Mouse (Mus musculus): ENCODE results near the gene Prdm11. TPM values are rescaled to one million over a fixed set of nuclear protein-coding genes. Genes with fewer than 3 reads are reported as not detected.

Prdm11 gene
- polyA plus RNA-seq (2014; fragmentation: Nextera tagmentation; extraction: Ambion mirVana) = 4.6 and 4.8 TPM in 2 replicates

DNA sequence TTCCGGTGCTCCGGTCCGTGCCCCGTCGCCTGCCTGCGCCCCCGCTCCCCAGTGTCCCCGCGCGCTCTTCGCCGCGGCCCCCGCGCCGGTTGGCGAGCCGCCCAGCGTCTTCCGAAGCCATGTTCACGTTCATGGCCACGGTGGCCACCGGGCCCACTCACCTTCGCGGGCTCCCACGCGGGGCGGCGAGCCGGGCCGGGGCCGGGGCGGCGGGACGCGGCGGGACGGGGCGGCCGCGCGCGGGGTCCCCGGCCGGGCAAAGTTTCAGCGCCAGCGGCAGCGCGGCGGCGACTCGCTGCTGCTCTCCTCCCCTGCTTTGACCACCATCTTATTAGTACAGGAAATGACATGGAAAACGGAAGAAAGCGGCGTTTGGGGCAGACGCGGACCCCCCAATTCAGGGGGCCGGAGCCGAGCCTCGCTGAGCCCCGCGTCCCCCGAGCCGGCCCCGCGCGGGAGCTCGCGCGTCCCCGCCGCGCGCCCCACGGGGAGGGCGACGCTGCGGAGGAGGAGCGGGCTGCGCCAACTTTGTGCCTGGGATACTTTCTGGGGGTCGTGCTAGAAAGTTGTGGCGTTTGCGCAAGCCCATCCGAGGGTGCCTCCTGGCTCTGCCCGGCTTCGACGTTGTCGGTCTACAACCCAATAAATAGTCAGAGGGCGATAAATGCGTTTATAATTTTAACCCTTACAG is at the start of gene Prdm11:
TSS of gene Prdm11 (minus strand) at position 350 of the 691 bp plus-strand sequence.
- peak within 1 kb of the TSS; percentile 98 for H3K27ac ChIP-seq (replicated peaks; ENCODE audit: low read depth, low read length)
- H3K36me3 ChIP-seq (ENCODE audit: control insufficient read depth, insufficient read depth, low read length) = no peaks in the 10 kb centered on the region
- H3K4me1 ChIP-seq (ENCODE audit: control insufficient read depth, insufficient read depth, low read length) = peaks cover 26% of the 10 kb centered on the region
- no peaks in the 10 kb centered on the region for H3K9me3 ChIP-seq (ENCODE audit: control insufficient read depth, low read length)
- H3K9ac ChIP-seq (ENCODE audit: low read depth, low read length) = peak within 1 kb of the TSS; percentile 96
- under 1% methylated on average over 24 of the region's 90 CpGs for WGBS
- ATAC-seq (ENCODE audit: low read depth) = peak; percentile 38
- peak within 1 kb of the TSS; percentile 57 for H3K4me2 ChIP-seq (ENCODE audit: low read depth, low read length)
- no peaks in the 10 kb centered on the region for H3K27me3 ChIP-seq (replicated peaks; ENCODE audit: control insufficient read depth, insufficient read depth, low read length)
- DNase-seq (ENCODE audit: low spot score) = peak; percentile 72
- peak within 1 kb of the TSS; percentile 72 for H3K4me3 ChIP-seq (ENCODE audit: low read depth, low read length)

DNA sequence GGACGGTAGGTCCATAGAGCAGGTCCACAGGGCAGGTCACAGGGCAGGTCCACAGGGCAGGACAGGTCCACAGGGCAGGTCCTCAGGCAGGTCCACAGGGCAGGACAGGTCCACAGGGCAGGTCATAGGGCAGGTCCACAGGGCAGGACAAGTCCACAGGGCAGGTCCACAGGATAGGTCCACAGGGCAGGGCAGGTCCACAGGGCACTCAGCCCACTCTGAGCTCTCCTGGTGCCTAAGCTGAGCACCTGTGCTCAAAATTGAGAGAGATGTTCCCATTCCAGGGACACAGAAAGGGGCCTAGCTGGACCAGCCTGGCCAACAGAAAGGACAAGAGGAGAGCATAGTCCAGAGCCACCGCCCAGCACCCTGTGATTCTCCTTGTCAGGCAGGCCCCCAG is 46.4 kb upstream of the Prdm11 start:
- no peak overlapping the region for H3K9ac ChIP-seq (ENCODE audit: low read depth, low read length)
- no peaks in the 10 kb centered on the region for H3K36me3 ChIP-seq (ENCODE audit: control insufficient read depth, insufficient read depth, low read length)
- ATAC-seq (ENCODE audit: low read depth) (no peak), DNase-seq (ENCODE audit: low spot score) (no peak)
- no peak overlapping the region for H3K27ac ChIP-seq (replicated peaks; ENCODE audit: low read depth, low read length)
- H3K9me3 ChIP-seq (ENCODE audit: control insufficient read depth, low read length) = no peaks in the 10 kb centered on the region
- no peak overlapping the region for H3K4me3 ChIP-seq (ENCODE audit: low read depth, low read length)
- WGBS = 80% methylated on average over 2 of the region's 2 CpGs
- H3K4me1 ChIP-seq (ENCODE audit: control insufficient read depth, insufficient read depth, low read length) = no peaks in the 10 kb centered on the region
- no peaks in the 10 kb centered on the region for H3K27me3 ChIP-seq (replicated peaks; ENCODE audit: control insufficient read depth, insufficient read depth, low read length)
- H3K4me2 ChIP-seq (ENCODE audit: low read depth, low read length) = no peak overlapping the region

DNA sequence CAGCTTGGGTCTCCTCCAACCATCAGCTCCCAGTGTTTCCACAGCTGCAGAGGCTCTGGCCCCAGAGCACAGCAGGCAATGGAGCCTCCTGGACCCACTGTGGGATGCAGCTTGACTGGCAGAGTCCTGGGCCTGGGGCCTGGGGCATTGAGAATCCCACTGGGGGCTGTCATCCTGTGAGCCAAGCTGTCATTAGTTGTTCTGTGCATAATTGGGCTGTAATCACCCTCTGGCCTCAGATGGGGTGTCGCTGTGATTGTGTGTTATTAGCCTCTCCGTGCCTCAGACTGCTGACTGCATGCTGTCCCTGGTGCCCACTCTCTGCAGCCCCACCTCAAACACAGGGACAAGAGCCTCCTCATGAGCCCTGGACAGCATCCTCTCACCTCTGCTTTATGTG is 45.7 kb upstream of the Prdm11 start:
- 30% methylated on average over 2 of the region's 2 CpGs for WGBS
- no peak for DNase-seq (ENCODE audit: low spot score)

DNA sequence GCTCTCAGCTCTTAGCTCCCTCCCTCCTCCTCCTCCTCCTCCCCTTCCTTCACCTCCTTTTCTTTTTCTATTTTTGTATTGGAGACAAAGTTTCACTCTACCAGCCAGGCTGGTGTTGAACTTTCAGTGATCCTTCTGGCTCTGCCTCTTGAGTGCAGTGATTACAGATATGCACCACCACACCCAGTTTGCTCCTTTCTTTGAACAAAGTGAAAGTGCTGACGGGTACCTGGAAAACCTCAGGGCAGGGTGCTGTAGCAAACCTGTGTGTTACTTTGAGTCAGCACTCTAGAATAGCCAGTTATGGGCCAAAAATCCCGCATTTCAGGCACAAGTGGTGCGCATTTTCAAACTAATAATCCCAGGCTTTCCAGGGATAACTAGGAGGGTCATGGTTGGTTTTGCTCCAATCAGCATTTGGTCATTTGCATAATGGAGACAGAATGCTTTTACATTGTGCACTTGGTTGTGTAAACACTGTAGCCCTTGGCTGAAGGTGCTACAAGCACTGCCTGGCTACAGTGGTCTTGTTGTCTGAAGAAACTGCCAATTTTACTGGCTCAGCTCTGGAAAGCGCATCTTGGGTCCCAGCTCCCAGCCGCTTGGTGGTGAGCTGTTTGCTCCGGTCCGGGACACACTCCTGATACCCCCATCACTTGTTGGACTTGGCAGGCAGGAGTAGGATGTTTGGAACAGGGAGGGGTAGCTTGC is 43.6 kb upstream of the Prdm11 start:
- Histone ChIP-seq H3K4me3 (ENCODE audit: low read depth, low read length) (no peak overlapping the region), H3K4me1 (ENCODE audit: control insufficient read depth, insufficient read depth, low read length) (no peaks in the 10 kb centered on the region), H3K9me3 (ENCODE audit: control insufficient read depth, low read length) (no peaks in the 10 kb centered on the region), H3K36me3 (ENCODE audit: control insufficient read depth, insufficient read depth, low read length) (no peaks in the 10 kb centered on the region), H3K27me3 (replicated peaks; ENCODE audit: control insufficient read depth, insufficient read depth, low read length) (no peaks in the 10 kb centered on the region), H3K9ac (ENCODE audit: low read depth, low read length) (no peak overlapping the region), H3K27ac (replicated peaks; ENCODE audit: low read depth, low read length) (no peak overlapping the region), H3K4me2 (ENCODE audit: low read depth, low read length) (no peak overlapping the region)
- DNase-seq (ENCODE audit: low spot score) (no peak), ATAC-seq (ENCODE audit: low read depth) (no peak)
- WGBS = 64% methylated on average over 7 of the region's 7 CpGs

More for the DNA sequence above, 45.7 kb upstream of the Prdm11 start:
- no peak overlapping the region for H3K27ac ChIP-seq (replicated peaks; ENCODE audit: low read depth, low read length)
- peak; percentile 66 for ATAC-seq (ENCODE audit: low read depth)
- H3K4me2 ChIP-seq (ENCODE audit: low read depth, low read length) = no peak overlapping the region
- no peaks in the 10 kb centered on the region for H3K36me3 ChIP-seq (ENCODE audit: control insufficient read depth, insufficient read depth, low read length)
- H3K9me3 ChIP-seq (ENCODE audit: control insufficient read depth, low read length) = no peaks in the 10 kb centered on the region
- no peak overlapping the region for H3K4me3 ChIP-seq (ENCODE audit: low read depth, low read length)
- no peaks in the 10 kb centered on the region for H3K27me3 ChIP-seq (replicated peaks; ENCODE audit: control insufficient read depth, insufficient read depth, low read length)
- no peaks in the 10 kb centered on the region for H3K4me1 ChIP-seq (ENCODE audit: control insufficient read depth, insufficient read depth, low read length)
- no peak overlapping the region for H3K9ac ChIP-seq (ENCODE audit: low read depth, low read length)

DNA sequence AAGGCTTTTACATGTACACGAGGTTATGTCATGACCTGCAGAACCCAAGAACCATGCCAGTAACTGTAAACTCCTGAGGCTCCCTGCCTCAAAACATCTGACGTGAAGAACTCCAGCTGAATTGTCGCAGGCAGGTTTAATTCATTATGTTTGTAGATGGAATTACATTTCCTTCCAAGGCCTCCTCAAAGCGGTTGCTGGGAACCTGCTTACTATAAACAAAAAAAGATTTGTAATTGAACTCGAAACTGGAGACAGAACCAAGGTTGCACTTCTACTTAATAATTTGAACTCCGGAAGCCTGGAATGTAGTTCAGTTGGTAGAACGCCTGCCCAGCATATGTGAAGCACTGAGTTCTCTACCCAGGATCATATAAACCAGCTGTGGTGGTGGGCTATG is 42.0 kb upstream of the Prdm11 start:
- DNase-seq (ENCODE audit: low spot score) (peak; percentile 47), ATAC-seq (ENCODE audit: low read depth) (no peak)
- H3K4me1 ChIP-seq (ENCODE audit: control insufficient read depth, insufficient read depth, low read length) = no peaks in the 10 kb centered on the region
- WGBS = 35% methylated on average over 7 of the region's 7 CpGs
- H3K27me3 ChIP-seq (replicated peaks; ENCODE audit: control insufficient read depth, insufficient read depth, low read length) = no peaks in the 10 kb centered on the region
- no peak overlapping the region for H3K27ac ChIP-seq (replicated peaks; ENCODE audit: low read depth, low read length)
- no peaks in the 10 kb centered on the region for H3K36me3 ChIP-seq (ENCODE audit: control insufficient read depth, insufficient read depth, low read length)
- H3K4me2 ChIP-seq (ENCODE audit: low read depth, low read length) = no peak overlapping the region
- no peak overlapping the region for H3K9ac ChIP-seq (ENCODE audit: low read depth, low read length)
- H3K9me3 ChIP-seq (ENCODE audit: control insufficient read depth, low read length) = no peaks in the 10 kb centered on the region
- no peak overlapping the region for H3K4me3 ChIP-seq (ENCODE audit: low read depth, low read length)

DNA sequence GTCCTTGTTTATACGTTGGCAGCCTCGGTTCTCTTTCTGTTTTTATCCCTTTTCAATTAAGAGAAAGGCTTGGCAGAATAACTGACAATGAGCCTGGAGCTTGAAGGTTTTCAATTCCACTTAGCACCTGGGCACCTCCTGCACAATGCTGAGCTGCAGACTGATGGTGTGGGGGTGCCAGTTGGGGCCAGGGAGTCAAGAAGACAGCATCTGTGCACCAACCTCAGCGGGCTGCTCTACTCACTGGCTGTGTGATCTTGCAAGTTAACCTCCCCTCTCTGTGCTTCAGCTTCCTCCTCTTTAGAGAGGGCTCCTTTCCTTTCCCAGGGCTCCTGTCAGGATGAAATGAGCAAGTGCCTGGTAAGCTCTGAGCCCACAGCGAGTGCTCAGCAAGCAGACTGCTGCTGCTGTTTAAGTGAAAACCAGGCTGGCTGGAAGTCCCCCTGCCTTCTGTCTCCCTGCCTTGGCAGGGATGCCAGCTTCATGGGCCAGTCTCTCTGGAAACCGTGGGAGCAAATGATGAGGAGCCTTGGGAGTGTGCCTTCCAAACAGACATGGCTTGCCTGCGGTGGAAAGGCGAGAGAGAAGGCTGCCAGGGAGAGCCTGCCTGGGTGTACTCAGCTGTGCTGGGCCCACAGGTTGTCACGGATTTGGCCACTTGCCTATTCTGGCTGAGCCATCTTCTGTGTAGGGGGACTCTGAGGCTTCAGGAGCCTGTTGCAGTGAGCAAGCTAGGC is 39.5 kb upstream of the Prdm11 start:
- Histone ChIP-seq H3K9me3 (ENCODE audit: control insufficient read depth, low read length) (no peaks in the 10 kb centered on the region), H3K4me3 (ENCODE audit: low read depth, low read length) (no peak overlapping the region), H3K27ac (replicated peaks; ENCODE audit: low read depth, low read length) (no peak overlapping the region), H3K4me2 (ENCODE audit: low read depth, low read length) (no peak overlapping the region), H3K4me1 (ENCODE audit: control insufficient read depth, insufficient read depth, low read length) (no peaks in the 10 kb centered on the region), H3K27me3 (replicated peaks; ENCODE audit: control insufficient read depth, insufficient read depth, low read length) (no peaks in the 10 kb centered on the region), H3K9ac (ENCODE audit: low read depth, low read length) (no peak overlapping the region), H3K36me3 (ENCODE audit: control insufficient read depth, insufficient read depth, low read length) (no peaks in the 10 kb centered on the region)
- ATAC-seq (ENCODE audit: low read depth) (no peak), DNase-seq (ENCODE audit: low spot score) (no peak)
- 54% methylated on average over 8 of the region's 8 CpGs for WGBS

DNA sequence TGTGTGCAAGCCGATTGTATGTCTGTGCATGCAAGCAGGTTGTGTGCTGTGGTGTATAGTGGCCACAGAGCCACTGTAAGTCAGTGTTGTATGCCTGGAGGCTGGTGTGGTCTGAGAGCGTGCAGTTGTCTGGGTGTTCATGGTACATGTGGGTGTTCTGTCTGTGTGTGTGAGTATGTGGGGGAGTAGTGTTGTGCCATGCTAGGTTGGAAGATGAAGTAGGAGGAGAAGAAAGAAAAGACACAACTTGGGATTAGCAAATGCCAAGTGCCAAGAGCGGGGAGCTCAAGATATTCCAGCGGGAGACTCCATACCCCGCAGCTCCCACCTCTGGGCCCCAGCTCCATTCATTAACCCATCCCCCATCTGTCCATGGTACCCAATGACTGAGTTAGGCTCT is 38.5 kb upstream of the Prdm11 start:
- no peaks in the 10 kb centered on the region for H3K36me3 ChIP-seq (ENCODE audit: control insufficient read depth, insufficient read depth, low read length)
- DNase-seq (ENCODE audit: low spot score) (no peak), ATAC-seq (ENCODE audit: low read depth) (no peak)
- H3K9ac ChIP-seq (ENCODE audit: low read depth, low read length) = no peak overlapping the region
- no peak overlapping the region for H3K27ac ChIP-seq (replicated peaks; ENCODE audit: low read depth, low read length)
- H3K4me3 ChIP-seq (ENCODE audit: low read depth, low read length) = no peak overlapping the region
- H3K4me2 ChIP-seq (ENCODE audit: low read depth, low read length) = no peak overlapping the region
- WGBS = 79% methylated on average over 5 of the region's 5 CpGs
- no peaks in the 10 kb centered on the region for H3K9me3 ChIP-seq (ENCODE audit: control insufficient read depth, low read length)
- no peaks in the 10 kb centered on the region for H3K27me3 ChIP-seq (replicated peaks; ENCODE audit: control insufficient read depth, insufficient read depth, low read length)
- no peaks in the 10 kb centered on the region for H3K4me1 ChIP-seq (ENCODE audit: control insufficient read depth, insufficient read depth, low read length)

DNA sequence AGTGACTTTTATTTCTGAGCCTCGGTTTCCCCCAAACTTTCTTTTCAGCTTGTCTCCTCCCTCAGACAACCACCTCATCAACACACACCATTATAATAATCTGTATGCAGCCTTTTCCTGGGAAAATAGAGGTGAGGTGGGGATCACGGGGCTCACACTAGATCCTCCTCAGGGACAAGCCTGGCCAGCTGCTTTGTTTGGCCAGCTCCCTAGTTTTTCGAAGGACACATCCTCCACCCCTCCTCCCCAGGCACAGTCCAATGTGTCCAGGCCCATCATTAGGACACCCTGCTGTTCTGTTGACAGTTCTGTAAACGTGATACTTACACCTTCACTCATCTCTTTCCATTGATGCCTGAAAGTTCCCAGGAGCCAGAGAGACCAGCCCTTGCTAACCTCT is 37.4 kb upstream of the Prdm11 start:
- DNase-seq (ENCODE audit: low spot score) (no peak), ATAC-seq (ENCODE audit: low read depth) (no peak)
- H3K27me3 ChIP-seq (replicated peaks; ENCODE audit: control insufficient read depth, insufficient read depth, low read length) = no peaks in the 10 kb centered on the region
- no peaks in the 10 kb centered on the region for H3K36me3 ChIP-seq (ENCODE audit: control insufficient read depth, insufficient read depth, low read length)
- 47% methylated on average over 4 of the region's 4 CpGs for WGBS
- H3K9ac ChIP-seq (ENCODE audit: low read depth, low read length) = no peak overlapping the region
- H3K27ac ChIP-seq (replicated peaks; ENCODE audit: low read depth, low read length) = no peak overlapping the region
- H3K4me3 ChIP-seq (ENCODE audit: low read depth, low read length) = no peak overlapping the region
- H3K9me3 ChIP-seq (ENCODE audit: control insufficient read depth, low read length) = no peaks in the 10 kb centered on the region
- H3K4me1 ChIP-seq (ENCODE audit: control insufficient read depth, insufficient read depth, low read length) = no peaks in the 10 kb centered on the region
- H3K4me2 ChIP-seq (ENCODE audit: low read depth, low read length) = no peak overlapping the region
